Mouse (Mus musculus) neural tube, embryonic 15.5 days (tissue): Measurements from ENCODE around the gene March7. TPM values are rescaled to one million over a fixed set of nuclear protein-coding genes. Genes with fewer than 3 reads are reported as not detected.

Experiments
- ATAC-seq: fragments of 200-750 bp; cut with Nextera tagmentation; 2 replicates; pipeline ENCODE4 v1.8.0; 2017; ENCODE audit warnings: mild to moderate bottlenecking, moderate TSS enrichment, moderate library complexity; ENCODE audit not compliant: low FRiP score
- H3K27ac ChIP-seq: fragments of 300-500 bp; sonication (generic); replicated peaks from 2 replicates; pipeline ENCODE4 v1.5.1; 2015; ENCODE audit warnings: mild to moderate bottlenecking, inconsistent platforms
- H3K27me3 ChIP-seq: fragments of 300-500 bp; sonication (generic); replicated peaks from 2 replicates; pipeline ENCODE4 v1.6.1; 2015; ENCODE audit warnings: inconsistent platforms
- H3K36me3 ChIP-seq: fragments of 300-500 bp; sonication (generic); 2 replicates; pipeline ENCODE4 v1.6.1; 2015; ENCODE audit warnings: inconsistent platforms
- H3K4me1 ChIP-seq: fragments of 300-500 bp; sonication (generic); 2 replicates; pipeline ENCODE4 v1.6.1; 2015; ENCODE audit warnings: inconsistent platforms
- H3K4me2 ChIP-seq: fragments of 300-500 bp; sonication (generic); 2 replicates; pipeline ENCODE4 v1.6.1; 2015; ENCODE audit warnings: inconsistent platforms, mild to moderate bottlenecking, moderate library complexity
- H3K4me3 ChIP-seq: fragments of 300-500 bp; sonication (generic); replicated peaks from 2 replicates; pipeline ENCODE4 v1.5.1; 2015; ENCODE audit warnings: mild to moderate bottlenecking, inconsistent platforms
- H3K9ac ChIP-seq: fragments of 300-500 bp; sonication (generic); replicated peaks from 2 replicates; pipeline ENCODE4 v1.6.1; 2015; ENCODE audit warnings: mild to moderate bottlenecking, inconsistent platforms
- H3K9me3 ChIP-seq: fragments of 300-500 bp; sonication (generic); replicated peaks from 2 replicates; pipeline ENCODE4 v1.6.1; 2016; ENCODE audit warnings: inconsistent platforms
- WGBS: fragments of 180-500 bp; shearing (Covaris S2); methylation state at CpG from one replicate; pipeline ENCODE4 v1.1.7; 2015; ENCODE audit warnings: mixed read lengths; 5-methylcytosine and 5-hydroxymethylcytosine counted together
- polyA plus RNA-seq: library from polyadenylated mRNA; unstranded; fragments of >200 nt; fragmentation: Nextera tagmentation; extraction: Ambion mirVana; gene quantifications from 2 replicates; pipeline ENCODE4 v1.2.1, GENCODE M21; 2015

The March7 gene
- polyA plus RNA-seq, 1 experiment from 2014 or later, result 81.7 TPM

DNA sequence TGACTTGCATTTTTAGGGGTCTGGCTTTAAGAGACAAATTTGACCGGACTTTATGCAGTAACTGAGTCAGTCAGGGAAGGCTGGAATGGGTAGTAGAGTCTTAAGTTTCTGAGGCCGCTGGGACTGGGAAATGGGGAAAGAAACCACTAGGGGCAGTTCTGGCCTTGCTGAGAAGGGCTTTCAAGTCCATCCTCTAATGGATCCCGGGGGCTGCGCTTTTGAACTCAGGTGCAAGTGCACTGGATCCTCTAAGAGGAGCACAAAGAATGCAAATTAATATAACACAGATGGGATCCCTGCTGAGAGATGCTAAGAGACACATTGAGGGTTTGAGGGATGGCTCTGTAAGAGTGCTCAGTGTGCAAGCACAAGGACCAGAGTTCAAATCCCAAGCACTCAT, 81.7 kb downstream of the March7 start:
- no peak overlapping the region for H3K4me2 ChIP-seq
- no peak overlapping the region for H3K4me3 ChIP-seq
- H3K9me3 ChIP-seq, result no peaks in the 10 kb centered on the region
- no peaks in the 10 kb centered on the region for H3K36me3 ChIP-seq
- H3K27ac ChIP-seq, result no peak overlapping the region
- H3K9ac ChIP-seq, result no peak overlapping the region
- no peaks in the 10 kb centered on the region for H3K4me1 ChIP-seq
- 88% methylated on average over 4 of the region's 4 CpGs for whole genome bisulfite sequencing
- no peaks in the 10 kb centered on the region for H3K27me3 ChIP-seq
- ATAC-seq, result no peak

DNA sequence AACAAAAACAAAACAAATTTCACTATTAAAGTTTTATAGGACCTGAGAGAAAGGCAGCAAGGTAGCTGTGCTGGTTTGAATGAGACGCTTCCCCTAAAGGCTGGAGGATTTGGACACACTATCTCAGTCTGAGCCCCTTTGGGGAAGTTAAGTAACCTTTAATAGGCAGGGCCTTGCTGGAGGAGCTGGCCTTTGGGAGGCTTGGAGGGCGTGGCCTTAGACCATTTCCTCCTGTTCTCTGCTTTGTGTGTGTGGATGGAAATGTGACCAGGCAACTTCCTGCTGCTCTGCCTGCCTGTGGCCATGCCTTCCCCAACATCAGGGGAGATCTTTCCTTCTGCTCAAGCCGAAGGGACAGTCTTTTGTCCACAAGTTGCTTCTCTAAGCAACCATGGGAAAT, 88.6 kb downstream of the March7 start:
- ATAC-seq, result no peak
- H3K27me3 ChIP-seq, result no peaks in the 10 kb centered on the region
- WGBS, result 82% methylated on average over 3 of the region's 3 CpGs

GRCm38 (mm10) chr2:60299323-60299722, 89.6 kb downstream of the March7 start:
- no peak overlapping the region for H3K4me3 ChIP-seq
- H3K27ac ChIP-seq, result no peak overlapping the region
- ATAC-seq, result no peak
- no peak overlapping the region for H3K4me2 ChIP-seq
- H3K27me3 ChIP-seq, result no peaks in the 10 kb centered on the region
- no peak overlapping the region for H3K9ac ChIP-seq
- 97% methylated on average over 2 of the region's 2 CpGs for WGBS
- no peaks in the 10 kb centered on the region for H3K36me3 ChIP-seq
- H3K4me1 ChIP-seq, result no peaks in the 10 kb centered on the region
- no peaks in the 10 kb centered on the region for H3K9me3 ChIP-seq

More for the DNA sequence above, 88.6 kb downstream of the March7 start:
- H3K4me2 ChIP-seq, result no peak overlapping the region
- H3K36me3 ChIP-seq, result no peaks in the 10 kb centered on the region
- H3K9ac ChIP-seq, result no peak overlapping the region
- no peaks in the 10 kb centered on the region for H3K4me1 ChIP-seq
- no peak overlapping the region for H3K27ac ChIP-seq
- H3K9me3 ChIP-seq, result no peaks in the 10 kb centered on the region
- H3K4me3 ChIP-seq, result no peak overlapping the region

Other genes with a start within 250 kb of the March7 start
- gene Baz2b, start within 50 bp of the March7 start, polyA plus RNA-seq, result 68.2 and 69.0 TPM in 2 replicates
- 17.4 and 18.5 TPM in 2 replicates for gene Cd302, start 74.6 kb downstream of the March7 start, polyA plus RNA-seq
- gene Ly75, start 173.4 kb downstream of the March7 start, polyA plus RNA-seq, result 1.1 and 5.3 TPM in 2 replicates